Mouse (Mus musculus) liver, postnatal 0 days (tissue): ENCODE data around the gene Jakmip3.

Experiments
- CTCF ChIP-seq: sonication (generic); IDR thresholded peaks from 2 replicates; pipeline ENCODE4 v1.5.1; 2016; ENCODE audit warnings: antibody characterized with exemption, low read depth
- EP300 ChIP-seq: IDR thresholded peaks from 2 replicates; pipeline ENCODE4 v1.6.1; 2016; ENCODE audit warnings: antibody characterized with exemption, low read depth, mild to moderate bottlenecking

DNA sequence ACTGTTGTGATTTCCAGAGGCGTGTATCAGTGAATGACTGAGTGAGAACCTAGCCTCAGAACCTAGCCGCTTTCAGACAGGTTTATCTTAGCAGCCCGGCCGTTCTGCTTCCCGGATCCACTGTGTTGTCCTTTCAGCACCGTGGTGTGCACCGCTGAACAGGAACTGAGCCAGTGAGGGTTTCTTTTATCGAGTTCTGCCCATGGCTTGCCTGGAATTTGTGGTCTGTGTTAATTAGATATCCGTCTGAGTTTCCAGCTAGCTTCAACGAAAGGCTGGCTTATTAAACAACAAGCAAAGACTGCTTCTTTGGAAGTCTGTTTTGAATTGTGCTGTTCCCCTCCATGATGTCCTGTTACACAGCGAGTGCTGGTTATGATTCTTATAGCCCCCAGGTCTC lies 75.8 kb downstream of the Jakmip3 start:
- TF ChIP-seq CTCF (no peak), EP300 (no peak)
